Mouse (Mus musculus): ENCODE results near the gene Stx1b.
"Not testable (repeated sequence)": the region's sequence is repeated elsewhere in the genome, so short reads cannot be mapped to it uniquely, and the experiment has no call there.

Stx1b gene

GRCm38 (mm10) chr7:127775837-127776236, 48.5 kb downstream of the Stx1b start:
- not testable (repeated sequence) for DNase-seq

- peak; percentile 84 for DNase-seq
Observed at GRCm38 (mm10) chr7:127773664-127774384, 50.5 kb downstream of the Stx1b start.

- no peak for DNase-seq
Observed at GRCm38 (mm10) chr7:127772557-127772956, 51.8 kb downstream of the Stx1b start.

DNA sequence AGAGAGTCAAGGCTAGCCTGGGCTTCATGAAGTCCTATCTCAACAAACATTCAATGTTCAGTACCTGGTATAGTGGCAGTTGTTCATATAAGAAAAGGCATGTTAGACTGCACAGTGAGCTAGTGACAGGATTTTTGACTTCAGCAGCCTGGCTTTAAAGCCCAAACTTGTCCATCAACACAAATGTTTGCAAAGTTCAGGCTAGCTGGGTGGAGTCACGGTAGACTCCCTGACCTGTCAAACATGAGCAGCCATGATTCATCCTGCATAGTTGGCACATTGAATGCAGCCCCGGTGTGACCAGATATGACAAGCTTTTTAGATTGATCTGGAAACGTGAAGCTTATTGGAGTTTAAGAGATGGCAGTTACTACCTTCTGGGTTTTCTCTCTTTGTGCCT, 52.3 kb downstream of the Stx1b start:
- no peak for DNase-seq

DNA sequence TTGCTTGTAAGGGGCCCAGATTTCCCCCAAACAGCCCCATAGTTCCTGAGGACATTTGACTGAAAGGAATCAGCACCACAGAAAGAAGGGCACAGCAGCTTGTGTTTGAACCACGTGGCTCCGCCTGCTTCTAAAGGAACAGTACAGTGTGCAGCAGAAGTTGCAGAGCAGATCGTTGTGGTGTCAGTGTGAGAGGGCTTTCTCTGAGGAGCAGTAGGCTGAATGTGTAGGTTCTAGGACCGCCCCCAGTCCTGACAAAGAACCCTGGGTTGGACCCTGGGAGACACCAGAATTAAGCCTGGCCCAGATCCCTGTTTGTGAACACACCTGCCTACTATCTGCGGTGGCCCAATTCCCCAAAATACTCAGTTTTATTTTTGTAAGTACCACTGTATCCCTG, 53.1 kb downstream of the Stx1b start:
- DNase-seq, result no peak

GRCm38 (mm10) chr7:127770039-127770905, 54.1 kb downstream of the Stx1b start:
- DNase-seq, result peak; percentile 37

- peak; percentile 86 for DNase-seq
Observed at GRCm38 (mm10) chr7:127769651-127770038, 54.7 kb downstream of the Stx1b start, which contains the start of gene Orai3. Gene Orai3 (plus strand): TSS chr7:127769815.

GRCm38 (mm10) chr7:127768997-127769593, 55.3 kb downstream of the Stx1b start:
- peak; percentile 77 for DNase-seq

DNA sequence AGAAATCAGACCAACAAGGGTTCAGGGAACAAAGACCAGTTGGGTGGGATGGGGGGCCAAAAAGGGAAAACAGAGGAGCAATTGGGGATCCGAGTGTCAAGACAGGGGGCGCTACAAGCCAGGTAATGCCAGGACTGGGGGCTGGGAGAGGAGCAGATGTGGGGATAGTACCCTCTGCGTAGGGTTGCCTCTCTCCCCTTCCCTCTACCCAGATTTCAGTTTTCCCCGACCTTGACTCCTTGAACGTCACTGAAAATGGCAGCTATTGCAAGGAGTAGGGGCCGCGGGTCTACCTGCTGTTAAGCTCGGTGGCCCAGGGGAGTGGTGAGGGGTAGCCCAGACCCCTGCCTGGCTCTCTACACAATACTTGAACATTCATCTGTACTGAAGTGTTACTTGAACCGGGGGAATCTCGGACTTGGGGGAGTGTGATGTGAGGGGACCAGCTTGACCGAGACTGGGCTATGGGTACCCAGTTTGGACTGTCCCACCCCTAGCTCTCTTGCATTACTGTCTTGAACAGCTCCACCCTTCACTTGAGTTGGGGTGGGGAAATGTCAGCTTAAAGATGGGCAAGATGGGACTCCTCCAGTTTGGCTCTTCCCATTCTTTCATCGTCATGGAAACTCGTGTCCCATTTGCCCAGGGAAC, 55.9 kb downstream of the Stx1b start:
- peak; percentile 66 for DNase-seq

DNA sequence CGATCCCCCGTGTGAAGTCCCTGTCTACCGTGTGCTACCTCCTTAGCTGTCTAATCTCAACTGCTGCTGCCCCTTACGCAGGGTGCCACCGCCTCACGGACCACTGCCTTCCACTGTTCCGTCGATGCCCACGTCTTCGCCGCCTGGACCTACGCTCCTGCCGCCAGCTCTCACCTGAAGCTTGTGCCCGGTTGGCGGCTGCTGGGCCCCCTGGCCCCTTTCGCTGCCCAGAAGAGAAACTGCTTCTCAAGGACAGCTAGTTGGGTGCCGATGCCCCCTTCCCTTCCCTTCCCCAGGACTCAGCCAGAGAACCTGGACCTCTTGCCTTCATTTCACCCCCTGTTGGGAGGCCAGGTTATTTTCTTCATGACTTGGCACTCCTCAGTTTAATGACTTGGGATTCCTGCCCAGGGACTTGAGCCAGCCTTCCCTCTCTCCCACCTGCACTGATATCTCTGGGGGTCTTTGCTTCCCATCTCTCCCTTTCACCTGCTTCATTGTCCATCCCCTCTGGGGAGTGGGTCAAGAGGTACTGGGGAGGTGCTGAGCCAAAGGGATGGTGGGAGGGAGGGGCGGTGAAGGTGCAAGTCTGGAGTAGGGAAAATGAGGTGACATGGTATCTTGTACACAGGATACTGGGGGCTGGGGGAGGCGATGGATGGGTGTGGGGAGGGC, 56.5 kb downstream of the Stx1b start:
- no peak for DNase-seq

- DNase-seq, result peak; percentile 91
Observed at GRCm38 (mm10) chr7:127766851-127767609, 57.3 kb downstream of the Stx1b start.

DNA sequence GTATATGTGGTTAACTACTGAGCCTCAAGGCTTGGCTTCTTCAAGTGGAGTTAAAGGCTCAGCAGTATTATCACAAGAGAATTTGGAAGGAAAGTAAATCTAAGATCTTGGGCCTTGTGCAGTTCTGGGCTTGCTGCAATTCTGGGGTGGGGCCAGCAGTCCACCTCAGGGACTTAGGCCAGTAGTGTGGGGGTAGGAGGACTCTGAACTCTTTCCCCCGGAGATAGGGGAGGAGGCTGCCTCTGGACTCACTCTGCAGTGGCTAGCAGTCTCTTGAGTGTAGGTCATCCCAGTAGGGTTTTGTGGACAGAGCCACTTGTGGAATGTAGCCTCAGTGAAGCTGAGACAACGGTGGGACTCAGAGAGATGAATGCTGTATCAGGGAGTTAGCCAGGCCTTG, 58.6 kb downstream of the Stx1b start:
- DNase-seq, result no peak

DNA sequence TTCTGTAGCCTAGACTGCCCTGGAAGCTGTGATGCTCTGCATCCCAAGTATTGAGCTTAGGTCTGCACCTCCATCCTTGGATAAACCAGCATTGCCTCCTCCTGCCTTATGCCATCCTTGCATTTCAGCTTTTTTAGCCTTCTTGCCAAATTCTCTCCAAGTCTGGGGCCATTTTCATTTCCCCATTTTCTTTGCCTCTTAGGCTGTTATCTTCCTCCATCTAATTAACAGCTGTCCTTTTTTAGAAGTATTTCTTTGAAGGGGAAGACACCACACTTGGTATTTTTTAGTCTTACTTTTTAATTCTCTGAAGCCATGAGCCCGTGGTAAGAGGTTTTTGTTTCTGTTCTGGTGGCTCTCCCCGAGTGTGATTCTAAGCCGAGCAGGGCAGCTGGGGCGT, 60.7 kb downstream of the Stx1b start:
- DNase-seq, result no peak

- DNase-seq, result peak; percentile 77
Observed at GRCm38 (mm10) chr7:127761026-127761425, 63.3 kb downstream of the Stx1b start.

GRCm38 (mm10) chr7:127760478-127760877, 63.9 kb downstream of the Stx1b start:
- DNase-seq, result no peak

- no peak for DNase-seq
Observed at GRCm38 (mm10) chr7:127759716-127760115, 64.6 kb downstream of the Stx1b start.

All from liver (tissue).